Mouse (Mus musculus) liver, adult 2 months (tissue): ENCODE measurements around the gene Scyl2.

Experiments
- CTCF ChIP-seq: fragments of 200-500 bp; IDR thresholded peaks from 2 replicates; pipeline ENCODE4 v1.5.1; 2011; ENCODE audit warnings: low read depth, low read length, control low read depth
- POLR2A ChIP-seq: fragments of 200-500 bp; IDR thresholded peaks from 2 replicates; pipeline ENCODE4 v1.6.1; 2011; ENCODE audit warnings: low read length, control low read depth; ENCODE audit not compliant: insufficient read depth; ENCODE audit errors: extremely low read depth

GRCm38 (mm10) chr10:89665679-89666078 is 20.4 kb downstream of the Scyl2 start:
- TF ChIP-seq POLR2A (no peak), CTCF (no peak)
